Mouse (Mus musculus): ENCODE measurements around the gene Kcnj12.

DNA sequence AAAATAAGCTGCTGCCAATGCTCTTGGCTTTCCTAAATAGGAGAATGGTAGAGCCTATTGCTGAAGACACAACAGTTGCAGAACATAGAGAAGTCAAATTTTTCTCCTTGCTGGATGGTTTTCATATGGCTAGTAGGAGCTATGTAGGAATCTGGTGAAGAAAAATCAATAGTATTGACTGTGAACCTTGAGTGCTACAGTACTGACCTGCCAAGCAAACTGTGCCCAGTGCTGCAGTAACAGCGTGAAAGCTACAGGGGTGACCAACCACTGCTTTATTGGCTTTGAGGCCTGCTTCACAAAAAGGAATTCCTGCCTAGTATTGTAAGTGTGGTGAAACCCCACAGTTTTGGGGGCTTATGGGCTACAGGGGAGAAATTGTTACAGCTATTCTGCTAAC lies 75.7 kb downstream of the Kcnj12 start:
- TF ChIP-seq CTCF (IDR thresholded peaks at IDR 0.05; ENCODE audit: insufficient read depth, low read length) = no peak
- TF ChIP-seq POLR2A (IDR thresholded peaks at IDR 0.05; ENCODE audit: borderline replicate concordance, extremely low read depth, low read depth, low read length) = no peak

Data from lung, adult 2 months (tissue).